Mouse (Mus musculus): ENCODE measurements around the gene Iqce.

GRCm38 (mm10) chr5:140674036-140674435 lies 28.1 kb downstream of the Iqce start:
- no peak for TF ChIP-seq CTCF (conservative IDR thresholded peaks at IDR 0.05; ENCODE audit: insufficient read depth, insufficient read length, low read depth, low read length)
- TF ChIP-seq POLR2A (IDR thresholded peaks at IDR 0.05; ENCODE audit: low read depth, low read length), result no peak
